Mouse (Mus musculus) MEL (cell line): ENCODE measurements around the gene C3. TPM values are rescaled to one million over a fixed set of nuclear protein-coding genes. Genes with fewer than 3 reads are reported as not detected.
A peak's percentile ranks its signal among the peaks of the same experiment; 100 is the strongest.

Experiments
- DNase-seq: peaks from one replicate; pipeline ENCODE4 v3.0.0; 2011; ENCODE audit warnings: low read depth, low spot score
- H3K27ac ChIP-seq: 2 replicates; pipeline ENCODE4 v1.5.1; 2012; ENCODE audit warnings: low read depth, mild to moderate bottlenecking, control low read depth, low read length, moderate library complexity; ENCODE audit not compliant: control insufficient read depth
- H3K27me3 ChIP-seq, 2 experiments: fragments of 150-350 bp in 1 of 2; sonication (generic) in 1 of 2; 2 replicates each; pipeline ENCODE4 v1.6.1; 2012; ENCODE audit warnings: low read length in 2 of 2, mild to moderate bottlenecking in 2 of 2, improper control_type of control experiment in 1 of 2, moderate library complexity in 1 of 2; ENCODE audit not compliant: insufficient read depth in 2 of 2, control insufficient read depth in 1 of 2
- H3K36me3 ChIP-seq, 2 experiments: 2 replicates each; pipeline ENCODE4 v1.6.1; 2012 to 2014; ENCODE audit warnings: low read length in 2 of 2, improper control_type of control experiment in 1 of 2, inconsistent platforms in 1 of 2, mild to moderate bottlenecking in 1 of 2; ENCODE audit not compliant: insufficient read depth in 2 of 2, control insufficient read depth in 1 of 2
- H3K4me1 ChIP-seq, 2 experiments: fragments of 150-350 bp in 1 of 2; sonication (generic) in 1 of 2; 2 replicates each; pipeline ENCODE4 v1.6.1; 2012; ENCODE audit warnings: low read length in 2 of 2, improper control_type of control experiment in 1 of 2, mild to moderate bottlenecking in 1 of 2; ENCODE audit not compliant: insufficient read depth in 2 of 2, control insufficient read depth in 1 of 2
- H3K4me3 ChIP-seq, 2 experiments: fragments of 150-350 bp in 1 of 2; sonication (generic) in 1 of 2; 2 replicates each; pipeline ENCODE4 v1.5.1; 2012; ENCODE audit warnings: low read depth in 2 of 2, low read length in 2 of 2, mild to moderate bottlenecking in 2 of 2, moderate library complexity in 2 of 2, control low read depth in 1 of 2, improper control_type of control experiment in 1 of 2; ENCODE audit not compliant: control insufficient read depth in 1 of 2, insufficient read depth in 1 of 2
- H3K79me2 ChIP-seq: 2 replicates; pipeline ENCODE4 v1.6.1; 2012; ENCODE audit warnings: mild to moderate bottlenecking, low read length, moderate library complexity; ENCODE audit not compliant: control insufficient read depth, poor library complexity, insufficient read depth
- H3K9ac ChIP-seq: 2 replicates; pipeline ENCODE4 v1.6.1; 2012; ENCODE audit warnings: low read depth, mild to moderate bottlenecking, control low read depth, low read length, moderate library complexity; ENCODE audit not compliant: control insufficient read depth, poor library complexity, severe bottlenecking
- H3K9me3 ChIP-seq: fragments of 150-350 bp; sonication (generic); replicated peaks from 2 replicates; pipeline ENCODE4 v1.6.1; 2012; ENCODE audit warnings: mild to moderate bottlenecking, low read length, improper control_type of control experiment, moderate library complexity; ENCODE audit not compliant: insufficient read depth
- BHLHE40 ChIP-seq: IDR thresholded peaks from 2 replicates; pipeline ENCODE4 v1.6.1; 2012; ENCODE audit warnings: low read depth, mild to moderate bottlenecking, inconsistent platforms, low read length, improper control_type of control experiment, borderline replicate concordance
- CHD1 ChIP-seq: IDR thresholded peaks from 2 replicates; pipeline ENCODE4 v1.6.1; 2012; ENCODE audit warnings: low read depth, mild to moderate bottlenecking, inconsistent platforms, low read length, improper control_type of control experiment
- CTCF ChIP-seq, 3 experiments: IDR thresholded peaks in 2 of 3; conservative IDR thresholded peaks in 1 of 3; 2 replicates each; pipeline ENCODE4 v1.5.1; 2011 to 2012; ENCODE audit warnings: low read length in 3 of 3, low read depth in 2 of 3, mild to moderate bottlenecking in 2 of 3, improper control_type of control experiment in 1 of 3, inconsistent platforms in 1 of 3, mixed read lengths in 1 of 3, moderate library complexity in 1 of 3; ENCODE audit not compliant: control insufficient read depth in 1 of 3, insufficient read depth in 1 of 3, poor library complexity in 1 of 3, severe bottlenecking in 1 of 3
- E2F4 ChIP-seq: IDR thresholded peaks from 2 replicates; pipeline ENCODE4 v1.6.1; 2011; ENCODE audit warnings: low read depth, low read length, improper control_type of control experiment, borderline replicate concordance
- ETS1 ChIP-seq: IDR thresholded peaks from 2 replicates; pipeline ENCODE4 v1.6.1; 2012; ENCODE audit warnings: low read depth, mild to moderate bottlenecking, inconsistent platforms, low read length, improper control_type of control experiment, moderate library complexity
- JUND ChIP-seq: IDR thresholded peaks from 2 replicates; pipeline ENCODE4 v1.6.1; 2011; ENCODE audit warnings: low read depth, mild to moderate bottlenecking, improper control_type of control experiment, low read length
- KAT2A ChIP-seq: conservative IDR thresholded peaks from 2 replicates; pipeline ENCODE4 v1.6.1; 2012; ENCODE audit warnings: low read depth, low read length, improper control_type of control experiment, inconsistent platforms
- MEF2A ChIP-seq: IDR thresholded peaks from 2 replicates; pipeline ENCODE4 v1.6.1; 2014; ENCODE audit warnings: low read depth, mild to moderate bottlenecking, inconsistent platforms, low read length, improper control_type of control experiment; ENCODE audit not compliant: poor library complexity, insufficient replicate concordance, severe bottlenecking; ENCODE audit errors: extremely low read depth
- MYC ChIP-seq: IDR thresholded peaks from 2 replicates; pipeline ENCODE4 v1.6.1; 2011; ENCODE audit warnings: low read depth, mild to moderate bottlenecking, low read length, improper control_type of control experiment, moderate library complexity
- POLR2AphosphoS2 ChIP-seq: IDR thresholded peaks from 2 replicates; pipeline ENCODE4 v1.6.1; 2011; ENCODE audit warnings: low read length, improper control_type of control experiment
- POLR2AphosphoS5 ChIP-seq: IDR thresholded peaks from 2 replicates; pipeline ENCODE4 v1.6.1; 2012; ENCODE audit warnings: low read depth, borderline replicate concordance, mild to moderate bottlenecking, inconsistent platforms, low read length, moderate library complexity, mixed read lengths
- RAD21 ChIP-seq: IDR thresholded peaks from 2 replicates; pipeline ENCODE4 v1.6.1; 2011; ENCODE audit warnings: mild to moderate bottlenecking, low read depth, low read length, improper control_type of control experiment
- RCOR1 ChIP-seq: IDR thresholded peaks from 2 replicates; pipeline ENCODE4 v1.6.1; 2012; ENCODE audit warnings: low read depth, mild to moderate bottlenecking, inconsistent platforms, low read length, improper control_type of control experiment
- SMC3 ChIP-seq: IDR thresholded peaks from 2 replicates; pipeline ENCODE4 v1.6.1; 2011; ENCODE audit warnings: low read depth, low read length, improper control_type of control experiment
- TAL1 ChIP-seq: IDR thresholded peaks from 2 replicates; pipeline ENCODE4 v1.6.1; 2012; ENCODE audit warnings: mild to moderate bottlenecking, inconsistent platforms, low read length, moderate library complexity, mixed read lengths
- TCF12 ChIP-seq: IDR thresholded peaks from 2 replicates; pipeline ENCODE4 v1.6.1; 2014; ENCODE audit warnings: low read depth, mild to moderate bottlenecking, inconsistent platforms, low read length, improper control_type of control experiment, moderate library complexity
- ZC3H11A ChIP-seq: IDR thresholded peaks from 2 replicates; pipeline ENCODE4 v1.6.1; 2012; ENCODE audit warnings: low read depth, mild to moderate bottlenecking, inconsistent platforms, low read length, improper control_type of control experiment
- polyA plus RNA-seq, 2 experiments: library from polyadenylated mRNA; stranded (reverse) in 1 of 2; unstranded in 1 of 2; fragments of >175 nt in 1 of 2; fragments of >200 nt in 1 of 2; gene quantifications; 2 replicates each; pipeline versions ENCODE4 v1.2.1 to v1.2.4; 2012; ENCODE audit warnings: low replicate concordance in 2 of 2, low read depth in 1 of 2; ENCODE audit not compliant: insufficient read length in 2 of 2, insufficient read depth in 1 of 2, missing spikeins in 1 of 2
- total RNA-seq: library from RNA; depleted of rRNA; stranded (reverse); fragments of 300-350 nt; gene quantifications from 2 replicates; pipeline ENCODE4 v1.2.3, GENCODE M21; 2012

Gene C3
- total and polyA plus RNA-seq, 3 experiments: 0.35 to 3.2 TPM; not detected in 1

DNA sequence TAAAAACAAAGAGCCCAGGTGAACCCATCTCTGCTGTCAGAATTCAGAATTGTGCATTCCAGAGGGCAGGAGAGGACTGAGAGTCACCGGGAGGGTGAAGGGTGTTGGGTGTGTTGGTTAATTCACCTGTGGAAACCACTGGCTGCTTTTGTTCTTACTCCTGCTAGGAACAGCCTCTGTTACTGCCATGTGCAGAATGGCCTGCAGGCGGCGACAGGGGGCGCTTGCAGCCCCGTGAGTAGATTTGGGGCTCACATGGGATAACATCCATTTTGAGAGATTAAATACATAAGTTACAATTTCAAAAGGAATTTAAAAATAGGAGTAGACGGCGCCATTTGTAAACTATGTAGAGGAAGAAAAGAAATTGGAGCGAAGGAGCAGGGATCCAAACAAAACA is 47.6 kb downstream of the C3 start:
- DNase-seq: peak; percentile 70
- Histone ChIP-seq H3K27ac (no peak overlapping the region), H3K79me2 (no peaks in the 10 kb centered on the region), H3K27me3 (no peaks in the 10 kb centered on the region), H3K9ac (no peak overlapping the region), H3K36me3 (no peaks in the 10 kb centered on the region), H3K4me1 (peaks cover 0 to under 1% of the 10 kb centered on the region in 2 experiments; a peak in 1 of 4 replicates), H3K4me3 (no peak overlapping the region), H3K9me3 (no peaks in the 10 kb centered on the region)
- TF ChIP-seq BHLHE40 (no peak), TAL1 (no peak), MYC (peak; percentile 54; the same call in 1 of the 2 replicates), CTCF (IDR thresholded peaks at IDR 0.05 in 2 of 3, conservative IDR thresholded peaks at IDR 0.05 in 1 of 3; ENCODE audit: control insufficient read depth in 1 of 3, insufficient read depth in 1 of 3, low read depth in 2 of 3, low read length in 3 of 3, poor library complexity in 1 of 3, severe bottlenecking in 1 of 3) (peak; percentile 65 to 91 (median 78)), E2F4 (no peak), RAD21 (peak; percentile 54), JUND (no peak), MEF2A (no peak), POLR2AphosphoS5 (no peak), ZC3H11A (peak; percentile 44), KAT2A (no peak), TCF12 (no peak), SMC3 (peak; percentile 82), CHD1 (no peak)

DNA sequence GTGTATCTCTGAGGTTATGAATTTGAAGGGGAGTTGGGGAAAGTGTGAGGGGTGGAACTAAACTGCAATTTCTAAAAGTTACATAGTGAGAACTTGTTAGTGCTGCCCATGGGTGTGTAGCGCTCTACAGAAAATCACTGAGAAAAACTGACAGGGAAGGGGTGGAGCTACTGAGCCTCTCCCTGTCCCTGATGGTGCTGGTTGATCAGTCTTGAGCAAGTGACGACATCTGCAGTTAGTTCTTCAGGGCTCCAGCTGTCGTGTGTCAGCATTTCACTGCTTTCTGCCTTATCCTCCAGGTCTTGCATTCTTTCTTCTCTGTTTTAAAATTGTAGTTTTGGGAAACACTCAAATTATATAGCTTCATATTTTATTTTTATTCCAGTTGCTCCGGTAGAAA is 54.6 kb downstream of the C3 start:
- H3K36me3 ChIP-seq: peaks cover 0 to 11% of the 10 kb centered on the region in 2 experiments; a peak in 2 of 4 replicates
- H3K27ac ChIP-seq: no peak overlapping the region
- H3K4me3 ChIP-seq: no peak overlapping the region
- DNase-seq: peak; percentile 60
- H3K79me2 ChIP-seq: no peaks in the 10 kb centered on the region
- peaks cover 2 to 8% of the 10 kb centered on the region in 2 experiments for H3K4me1 ChIP-seq
- no peak overlapping the region for H3K9ac ChIP-seq
- TF ChIP-seq E2F4: no peak
- TF ChIP-seq ETS1: peak; percentile 51; the same call in 1 of the 2 replicates
- no peak for TF ChIP-seq RCOR1
- TF ChIP-seq POLR2AphosphoS2: no peak
- TF ChIP-seq, all 39 proteins: peak for 1
- H3K9me3 ChIP-seq: no peaks in the 10 kb centered on the region
- no peaks in the 10 kb centered on the region for H3K27me3 ChIP-seq
